Mouse (Mus musculus) forebrain, embryonic 10.5 days (tissue): ENCODE data around the gene Syt1. TPM values are rescaled to one million over a fixed set of nuclear protein-coding genes. Genes with fewer than 3 reads are reported as not detected.

Source experiments
- DNase-seq: peaks from one replicate; pipeline ENCODE4 v3.0.0-alpha.2; 2017; ENCODE audit warnings: low spot score; ENCODE audit errors: extremely low spot score
- H3K27ac ChIP-seq: fragments of 300-500 bp; sonication (generic); 2 replicates; pipeline ENCODE4 v1.5.1; 2016; ENCODE audit warnings: mild to moderate bottlenecking
- H3K27me3 ChIP-seq: fragments of 300-500 bp; sonication (generic); 2 replicates; pipeline ENCODE4 v1.6.1; 2016; ENCODE audit warnings: mild to moderate bottlenecking; ENCODE audit not compliant: poor library complexity, severe bottlenecking
- H3K36me3 ChIP-seq: fragments of 300-500 bp; sonication (generic); replicated peaks from 2 replicates; pipeline ENCODE4 v1.6.1; 2016; ENCODE audit warnings: mild to moderate bottlenecking, moderate library complexity
- H3K4me1 ChIP-seq: fragments of 300-500 bp; sonication (generic); 2 replicates; pipeline ENCODE4 v1.6.1; 2016
- H3K4me3 ChIP-seq: fragments of 300-500 bp; sonication (generic); 2 replicates; pipeline ENCODE4 v1.5.1; 2016; ENCODE audit warnings: mild to moderate bottlenecking, moderate library complexity
- H3K9me3 ChIP-seq: fragments of 300-500 bp; sonication (generic); 2 replicates; pipeline ENCODE4 v1.6.1; 2016; ENCODE audit warnings: mild to moderate bottlenecking, moderate library complexity
- WGBS: fragments of 180-500 bp; shearing (Covaris S2); methylation state at CpG from one replicate; pipeline ENCODE4 v1.1.7; 2016; 5-methylcytosine and 5-hydroxymethylcytosine counted together
- polyA plus RNA-seq: library from polyadenylated mRNA; unstranded; fragments of >200 nt; fragmentation: Nextera tagmentation; extraction: Ambion mirVana; gene quantifications from 2 replicates; pipeline ENCODE4 v1.2.1, GENCODE M21; 2016

Gene Syt1
- polyA plus RNA-seq, 1 experiment from 2014 or later = 3.8 TPM

GRCm38 (mm10) chr10:108710514-108710913 lies 300.3 kb downstream of the Syt1 start:
- Histone ChIP-seq H3K4me1 (no peaks in the 10 kb centered on the region), H3K36me3 (no peaks in the 10 kb centered on the region), H3K9me3 (no peaks in the 10 kb centered on the region; the same call in 1 of the 2 replicates), H3K4me3 (no peak overlapping the region), H3K27me3 (no peaks in the 10 kb centered on the region), H3K27ac (no peak overlapping the region)
- DNase-seq = no peak
- 84% methylated on average over 5 of the region's 5 CpGs for WGBS

GRCm38 (mm10) chr10:108705658-108706057 lies 305.1 kb downstream of the Syt1 start:
- Histone ChIP-seq H3K4me3 (no peak overlapping the region), H3K27me3 (no peaks in the 10 kb centered on the region), H3K9me3 (peaks cover 3% of the 10 kb centered on the region; the same call in 1 of the 2 replicates), H3K27ac (no peak overlapping the region), H3K36me3 (no peaks in the 10 kb centered on the region), H3K4me1 (peaks cover 16% of the 10 kb centered on the region)
- DNase-seq = no peak
- 87% methylated on average over 3 of the region's 3 CpGs for WGBS

- H3K36me3 ChIP-seq = no peaks in the 10 kb centered on the region
These were observed 309.2 kb downstream of the Syt1 start for GRCm38 (mm10) chr10:108701361-108702128.

GRCm38 (mm10) chr10:108699946-108700345 lies 310.8 kb downstream of the Syt1 start, which contains the start of gene Gm5136:
Gene Gm5136, minus strand, starts transcription at chr10:108700160.
- H3K27me3 ChIP-seq = no peaks in the 10 kb centered on the region
- no peak for DNase-seq
- WGBS = 94% methylated on average over 9 of the region's 9 CpGs
- H3K4me3 ChIP-seq = no peak within 1 kb of the TSS
- no peaks in the 10 kb centered on the region for H3K36me3 ChIP-seq
- H3K27ac ChIP-seq = peak within 1 kb of the TSS; percentile 81
- H3K4me1 ChIP-seq = peaks cover 16% of the 10 kb centered on the region
- peaks cover 6% of the 10 kb centered on the region; the same call in 1 of the 2 replicates for H3K9me3 ChIP-seq

More at GRCm38 (mm10) chr10:108701361-108702128, 309.2 kb downstream of the Syt1 start:
- Histone ChIP-seq H3K9me3 (peaks cover 9% of the 10 kb centered on the region; the same call in 1 of the 2 replicates), H3K4me3 (no peak overlapping the region), H3K27ac (peak overlapping the region; percentile 81), H3K27me3 (no peaks in the 10 kb centered on the region), H3K4me1 (peaks cover 16% of the 10 kb centered on the region)
- peak; percentile 30 for DNase-seq
- WGBS = 30% methylated on average over 14 of the region's 14 CpGs

- H3K4me1 ChIP-seq = peaks cover 18% of the 10 kb centered on the region
- H3K9me3 ChIP-seq = peaks cover 6% of the 10 kb centered on the region; the same call in 1 of the 2 replicates
- H3K27ac ChIP-seq = peak overlapping the region; percentile 44; the same call in 1 of the 2 replicates
- DNase-seq = no peak
- H3K36me3 ChIP-seq = no peaks in the 10 kb centered on the region
- no peak overlapping the region for H3K4me3 ChIP-seq
- 85% methylated on average over 5 of the region's 5 CpGs for WGBS
- no peaks in the 10 kb centered on the region for H3K27me3 ChIP-seq
These were observed 313.7 kb downstream of the Syt1 start for GRCm38 (mm10) chr10:108697062-108697461.

GRCm38 (mm10) chr10:108690954-108691353 lies 319.8 kb downstream of the Syt1 start:
- Histone ChIP-seq H3K4me3 (no peak overlapping the region), H3K9me3 (no peaks in the 10 kb centered on the region), H3K27me3 (no peaks in the 10 kb centered on the region), H3K36me3 (no peaks in the 10 kb centered on the region), H3K27ac (no peak overlapping the region), H3K4me1 (peaks cover 5% of the 10 kb centered on the region; the same call in 1 of the 2 replicates)
- no peak for DNase-seq
- 78% methylated on average over 9 of the region's 9 CpGs for WGBS

GRCm38 (mm10) chr10:108686696-108687095 lies 324.1 kb downstream of the Syt1 start:
- H3K27ac ChIP-seq = no peak overlapping the region
- no peaks in the 10 kb centered on the region for H3K4me1 ChIP-seq
- WGBS = 88% methylated on average over 4 of the region's 4 CpGs
- no peak for DNase-seq
- H3K27me3 ChIP-seq = no peaks in the 10 kb centered on the region
- no peaks in the 10 kb centered on the region for H3K9me3 ChIP-seq
- H3K36me3 ChIP-seq = no peaks in the 10 kb centered on the region
- H3K4me3 ChIP-seq = no peak overlapping the region

- no peak for DNase-seq
- H3K4me1 ChIP-seq = no peaks in the 10 kb centered on the region
- H3K27ac ChIP-seq = no peak overlapping the region
- 87% methylated on average over 14 of the region's 14 CpGs for WGBS
- no peaks in the 10 kb centered on the region for H3K9me3 ChIP-seq
- no peak overlapping the region for H3K4me3 ChIP-seq
- H3K27me3 ChIP-seq = no peaks in the 10 kb centered on the region
- no peaks in the 10 kb centered on the region for H3K36me3 ChIP-seq
These were observed 330.9 kb downstream of the Syt1 start for GRCm38 (mm10) chr10:108679675-108680390.

GRCm38 (mm10) chr10:108677053-108677452 lies 333.7 kb downstream of the Syt1 start:
- no peaks in the 10 kb centered on the region for H3K4me1 ChIP-seq
- H3K4me3 ChIP-seq = no peak overlapping the region
- 88% methylated on average over 8 of the region's 8 CpGs for WGBS
- H3K9me3 ChIP-seq = no peaks in the 10 kb centered on the region
- no peaks in the 10 kb centered on the region for H3K36me3 ChIP-seq
- H3K27ac ChIP-seq = no peak overlapping the region
- no peak for DNase-seq
- H3K27me3 ChIP-seq = no peaks in the 10 kb centered on the region

GRCm38 (mm10) chr10:108668944-108669343 lies 341.8 kb downstream of the Syt1 start:
- H3K9me3 ChIP-seq = no peaks in the 10 kb centered on the region
- H3K4me3 ChIP-seq = no peak overlapping the region
- DNase-seq = no peak
- no peaks in the 10 kb centered on the region for H3K36me3 ChIP-seq
- H3K27ac ChIP-seq = no peak overlapping the region
- WGBS = 94% methylated on average over 3 of the region's 3 CpGs
- no peaks in the 10 kb centered on the region for H3K4me1 ChIP-seq
- H3K27me3 ChIP-seq = no peaks in the 10 kb centered on the region

- H3K27ac ChIP-seq = no peak overlapping the region
- no peaks in the 10 kb centered on the region for H3K9me3 ChIP-seq
- WGBS = 84% methylated on average over 3 of the region's 3 CpGs
- H3K4me3 ChIP-seq = no peak overlapping the region
- H3K36me3 ChIP-seq = no peaks in the 10 kb centered on the region
- no peaks in the 10 kb centered on the region for H3K4me1 ChIP-seq
- DNase-seq = no peak
- H3K27me3 ChIP-seq = no peaks in the 10 kb centered on the region
These were observed 350.5 kb downstream of the Syt1 start for GRCm38 (mm10) chr10:108660295-108660694.

- H3K36me3 ChIP-seq = no peaks in the 10 kb centered on the region
- H3K27ac ChIP-seq = no peak overlapping the region
- WGBS = 76% methylated on average over 2 of the region's 2 CpGs
- H3K4me1 ChIP-seq = no peaks in the 10 kb centered on the region
- DNase-seq = no peak
- H3K4me3 ChIP-seq = no peak overlapping the region
- no peaks in the 10 kb centered on the region for H3K27me3 ChIP-seq
- no peaks in the 10 kb centered on the region for H3K9me3 ChIP-seq
These were observed 352.5 kb downstream of the Syt1 start for GRCm38 (mm10) chr10:108658300-108658699.

GRCm38 (mm10) chr10:108657669-108658068 lies 353.1 kb downstream of the Syt1 start:
- no peak for DNase-seq
- H3K36me3 ChIP-seq = no peaks in the 10 kb centered on the region
- no peaks in the 10 kb centered on the region for H3K4me1 ChIP-seq
- H3K4me3 ChIP-seq = no peak overlapping the region
- H3K9me3 ChIP-seq = no peaks in the 10 kb centered on the region
- H3K27ac ChIP-seq = no peak overlapping the region
- H3K27me3 ChIP-seq = no peaks in the 10 kb centered on the region
